Mouse (Mus musculus) heart, embryonic 12.5 days (tissue): ENCODE results near the gene Skida1. TPM values are rescaled to one million over a fixed set of nuclear protein-coding genes. Genes with fewer than 3 reads are reported as not detected.

Source experiments
- ATAC-seq: fragments of 200-750 bp; cut with Nextera tagmentation; 2 replicates; pipeline ENCODE4 v1.8.0; 2017; ENCODE audit warnings: moderate TSS enrichment, moderate library complexity; ENCODE audit not compliant: insufficient number of reproducible peaks, low FRiP score
- H3K27ac ChIP-seq: fragments of 300-500 bp; sonication (generic); 2 replicates; pipeline ENCODE4 v1.5.1; 2016; ENCODE audit warnings: mild to moderate bottlenecking, moderate library complexity; ENCODE audit not compliant: poor library complexity, severe bottlenecking
- H3K27me3 ChIP-seq: fragments of 300-500 bp; sonication (generic); replicated peaks from 2 replicates; pipeline ENCODE4 v1.6.1; 2016; ENCODE audit warnings: mild to moderate bottlenecking, moderate library complexity
- H3K36me3 ChIP-seq: fragments of 300-500 bp; sonication (generic); 2 replicates; pipeline ENCODE4 v1.6.1; 2016; ENCODE audit warnings: mild to moderate bottlenecking, moderate library complexity
- H3K4me1 ChIP-seq: fragments of 300-500 bp; sonication (generic); replicated peaks from 2 replicates; pipeline ENCODE4 v1.6.1; 2016; ENCODE audit warnings: mild to moderate bottlenecking
- H3K4me2 ChIP-seq: fragments of 300-500 bp; sonication (generic); 2 replicates; pipeline ENCODE4 v1.6.1; 2016; ENCODE audit warnings: mild to moderate bottlenecking, moderate library complexity
- H3K4me3 ChIP-seq: fragments of 300-500 bp; sonication (generic); 2 replicates; pipeline ENCODE4 v1.5.1; 2016; ENCODE audit warnings: mild to moderate bottlenecking
- H3K9ac ChIP-seq: fragments of 300-500 bp; sonication (generic); 2 replicates; pipeline ENCODE4 v1.6.1; 2016; ENCODE audit warnings: mild to moderate bottlenecking, moderate library complexity
- H3K9me3 ChIP-seq: fragments of 300-500 bp; sonication (generic); replicated peaks from 2 replicates; pipeline ENCODE4 v1.6.1; 2016; ENCODE audit warnings: mild to moderate bottlenecking, moderate library complexity
- WGBS: fragments of 180-500 bp; shearing (Covaris S2); methylation state at CpG from one replicate; pipeline ENCODE4 v1.1.7; 2016; 5-methylcytosine and 5-hydroxymethylcytosine counted together
- microRNA-seq: library from miRNA; unstranded; fragments of <30 nt; microRNA quantifications from one replicate; pipeline ENCODE4, GENCODE M21; 2017
- polyA plus RNA-seq: library from polyadenylated mRNA; unstranded; fragments of >200 nt; fragmentation: Nextera tagmentation; extraction: Ambion mirVana; gene quantifications from 2 replicates; pipeline ENCODE4 v1.2.1, GENCODE M21; 2016

The Skida1 gene
- polyA plus RNA-seq, 1 experiment from 2014 or later, result 7.7 TPM

DNA sequence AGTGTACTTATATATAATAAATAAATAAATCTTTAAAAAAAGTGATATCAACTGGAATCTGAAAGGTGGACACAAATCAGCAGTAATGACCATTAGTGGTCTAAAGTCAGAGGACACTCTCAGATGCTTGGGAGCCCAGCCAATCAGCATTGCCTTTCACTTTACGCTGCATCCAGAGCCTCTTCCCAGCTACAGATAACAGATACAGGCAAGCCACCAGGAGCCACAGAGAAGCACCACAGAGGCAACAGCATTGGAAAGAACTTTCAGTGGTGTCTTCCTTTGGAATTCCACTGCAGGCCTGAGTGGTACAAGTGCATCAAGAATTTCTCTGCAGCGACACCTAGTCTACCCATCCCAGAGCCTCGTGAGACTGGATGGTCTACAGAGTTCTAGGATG lies 36.0 kb downstream of the Skida1 start:
- H3K4me2 ChIP-seq, result no peak overlapping the region
- H3K4me3 ChIP-seq, result no peak overlapping the region
- WGBS, result 60% methylated on average over 3 of the region's 3 CpGs
- H3K9me3 ChIP-seq, result 0 out of 2 replicates have a peak, but pooled peaks cover 3% of the 10 kb centered on the region
- H3K27ac ChIP-seq, result no peak overlapping the region
- H3K27me3 ChIP-seq, result no peaks in the 10 kb centered on the region
- H3K36me3 ChIP-seq, result no peaks in the 10 kb centered on the region
- H3K4me1 ChIP-seq, result no peaks in the 10 kb centered on the region
- no peak for ATAC-seq
- H3K9ac ChIP-seq, result no peak overlapping the region

DNA sequence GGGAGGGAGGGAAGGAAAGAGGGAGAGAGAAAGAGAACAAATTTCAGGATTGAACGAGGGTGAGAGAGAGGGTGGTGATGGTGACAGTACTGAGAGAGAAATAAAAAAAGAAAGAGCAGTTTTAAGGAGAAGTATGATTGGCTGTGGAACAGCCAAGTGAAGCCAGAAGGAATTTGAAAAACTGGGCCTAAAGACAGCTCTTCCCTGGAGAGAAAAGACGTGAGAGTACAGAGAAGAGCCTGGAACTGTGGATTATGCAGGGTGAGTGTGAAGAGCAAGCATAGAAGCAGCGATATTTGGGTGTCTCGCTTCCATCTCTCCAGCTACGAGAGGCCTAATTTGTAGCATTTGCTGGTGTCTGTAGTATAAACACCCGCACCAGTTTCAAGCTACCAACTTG lies 37.6 kb downstream of the Skida1 start:
- H3K27ac ChIP-seq, result no peak overlapping the region
- no peaks in the 10 kb centered on the region for H3K36me3 ChIP-seq
- no peak overlapping the region for H3K4me3 ChIP-seq
- H3K4me2 ChIP-seq, result no peak overlapping the region
- 80% methylated on average over 6 of the region's 6 CpGs for WGBS
- no peak for ATAC-seq
- H3K9me3 ChIP-seq, result no peaks in the 10 kb centered on the region
- H3K4me1 ChIP-seq, result no peaks in the 10 kb centered on the region
- H3K27me3 ChIP-seq, result no peaks in the 10 kb centered on the region
- H3K9ac ChIP-seq, result no peak overlapping the region

DNA sequence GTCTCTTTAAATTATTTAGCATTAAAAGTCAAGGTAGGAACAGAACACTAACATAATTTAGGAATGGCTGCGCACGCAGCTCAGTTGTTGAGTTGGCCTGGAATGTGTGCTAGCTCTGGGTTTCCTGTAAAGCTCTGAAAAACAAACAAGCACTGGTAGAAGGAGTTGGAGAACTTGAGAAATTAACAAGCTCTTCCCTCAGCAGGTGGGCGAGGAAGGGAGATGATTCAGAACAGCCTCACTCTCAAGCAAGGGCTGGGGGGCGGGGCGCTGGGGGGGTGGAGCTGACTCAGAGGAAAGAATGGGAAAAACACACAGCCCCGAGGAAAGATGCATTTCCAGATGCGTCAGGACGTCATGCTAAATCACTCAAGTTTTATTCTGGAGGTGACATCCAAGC lies 43.7 kb downstream of the Skida1 start:
- 26% methylated on average over 8 of the region's 8 CpGs for WGBS
- H3K9me3 ChIP-seq, result no peaks in the 10 kb centered on the region; the same call in 1 of the 2 replicates
- H3K4me3 ChIP-seq, result 0 out of 2 replicates have a peak overlapping the region, but pooled peaks have one; percentile 6
- no peaks in the 10 kb centered on the region for H3K27me3 ChIP-seq
- no peak overlapping the region for H3K9ac ChIP-seq
- no peak overlapping the region for H3K27ac ChIP-seq
- 0 out of 2 replicates have a peak, but pooled peaks cover 6% of the 10 kb centered on the region for H3K4me1 ChIP-seq
- H3K36me3 ChIP-seq, result no peaks in the 10 kb centered on the region
- ATAC-seq, result no peak
- peak overlapping the region; percentile 44 for H3K4me2 ChIP-seq

DNA sequence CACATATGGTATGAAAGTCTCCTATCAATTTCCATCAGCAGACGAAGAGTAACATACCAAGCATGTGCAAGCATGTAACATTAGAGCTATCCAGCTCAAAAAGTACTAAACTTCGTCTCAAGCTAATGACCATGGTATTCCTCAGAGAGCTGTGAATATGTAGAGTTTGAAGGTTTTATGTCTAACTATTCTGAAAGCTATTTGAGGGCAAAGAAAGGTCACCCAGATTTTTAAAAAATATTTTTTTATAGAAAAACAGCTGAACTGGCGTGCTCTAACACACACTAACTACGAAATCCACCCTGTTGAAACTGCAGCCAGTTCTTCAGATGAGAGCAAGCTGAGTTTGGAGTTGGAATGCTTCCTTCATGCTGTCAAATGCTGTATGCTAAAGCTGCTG lies 44.6 kb downstream of the Skida1 start:
- 79% methylated on average over 4 of the region's 4 CpGs for WGBS
- H3K9ac ChIP-seq, result no peak overlapping the region
- no peak for ATAC-seq

DNA sequence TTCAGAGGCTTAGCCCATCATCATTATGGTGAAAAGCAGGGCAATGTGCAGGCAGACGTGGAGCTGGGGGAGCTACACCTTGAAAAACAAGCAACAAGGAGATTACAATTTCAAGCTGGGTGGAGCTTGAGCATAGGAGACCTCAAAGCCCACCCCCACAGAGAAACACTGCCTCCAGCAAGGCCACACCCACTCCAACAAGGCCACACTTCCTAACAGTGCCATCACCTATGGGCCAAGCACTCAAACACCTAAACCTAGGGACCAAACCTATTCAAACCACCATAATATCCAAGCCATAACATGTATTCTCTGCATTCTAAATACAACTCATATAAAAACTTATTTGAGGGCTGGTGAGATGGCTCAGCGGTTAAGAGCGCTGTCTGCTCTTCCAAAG lies 46.5 kb downstream of the Skida1 start:
- no peak overlapping the region for H3K9ac ChIP-seq
- no peak for ATAC-seq
- H3K9me3 ChIP-seq, result no peaks in the 10 kb centered on the region; the same call in 1 of the 2 replicates
- no peak overlapping the region for H3K27ac ChIP-seq
- 88% methylated on average over 3 of the region's 3 CpGs for WGBS
- H3K27me3 ChIP-seq, result no peaks in the 10 kb centered on the region
- no peaks in the 10 kb centered on the region for H3K36me3 ChIP-seq
- H3K4me2 ChIP-seq, result no peak overlapping the region
- no peak overlapping the region for H3K4me3 ChIP-seq
- 0 out of 2 replicates have a peak, but pooled peaks cover 6% of the 10 kb centered on the region for H3K4me1 ChIP-seq

More for the DNA sequence above, 44.6 kb downstream of the Skida1 start:
- Histone ChIP-seq H3K36me3 (no peaks in the 10 kb centered on the region), H3K4me3 (no peak overlapping the region), H3K4me2 (no peak overlapping the region), H3K27ac (no peak overlapping the region), H3K4me1 (0 out of 2 replicates have a peak, but pooled peaks cover 6% of the 10 kb centered on the region), H3K27me3 (no peaks in the 10 kb centered on the region), H3K9me3 (no peaks in the 10 kb centered on the region; the same call in 1 of the 2 replicates)

DNA sequence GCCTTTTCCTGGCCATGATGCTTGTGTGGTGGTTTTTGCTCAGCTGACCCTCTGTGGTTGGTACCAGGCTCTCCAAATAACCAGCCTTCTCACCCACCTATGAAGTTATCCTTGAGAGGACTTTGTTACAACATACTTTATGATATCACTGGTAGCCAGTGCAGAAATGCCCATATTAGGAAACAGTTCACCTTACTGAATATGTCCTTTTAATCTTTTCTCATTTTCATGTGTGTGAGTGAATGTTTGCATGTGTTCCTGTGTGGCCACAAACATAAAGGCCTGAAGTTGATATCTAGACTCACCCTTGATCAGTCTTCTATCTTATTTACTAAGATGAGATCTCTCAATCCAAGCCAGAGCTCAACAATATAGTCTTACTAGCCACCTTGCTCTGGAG lies 52.0 kb downstream of the Skida1 start, which contains the start of gene H2al2a:
TSS of gene H2al2a (minus strand) at position 101 of the 400 bp plus-strand sequence.
- Histone ChIP-seq H3K36me3 (no peaks in the 10 kb centered on the region), H3K27me3 (no peaks in the 10 kb centered on the region)

More for the DNA sequence above, 52.0 kb downstream of the Skida1 start, which contains the start of gene H2al2a:
- H3K4me2 ChIP-seq, result no peak within 1 kb of the TSS
- no peaks in the 10 kb centered on the region for H3K4me1 ChIP-seq
- no peak for ATAC-seq
- H3K4me3 ChIP-seq, result no peak within 1 kb of the TSS
- H3K9me3 ChIP-seq, result no peaks in the 10 kb centered on the region; the same call in 1 of the 2 replicates
- H3K27ac ChIP-seq, result no peak within 1 kb of the TSS
- no peak within 1 kb of the TSS for H3K9ac ChIP-seq

Small RNA genes within 50 kb of the gene (microRNA-seq; reads per million reads assigned to microRNA genes)
- 10.8 reads per million, percentile 25 among the genes with 10 or more reads in this experiment for gene Mir7655

Other genes with a start within 250 kb of the Skida1 start
- gene H2al2a, start 52.1 kb downstream of the Skida1 start, polyA plus RNA-seq, result not detected in 2 replicates
- 14.8 and 18.3 TPM in 2 replicates for gene A930004D18Rik, start 11.3 kb downstream of the Skida1 start, polyA plus RNA-seq
- gene Mllt10, start 6.2 kb upstream of the Skida1 start, polyA plus RNA-seq, result 36.3 and 37.1 TPM in 2 replicates